Mouse (Mus musculus): Measurements from ENCODE around the gene Lrrc2.

GRCm38 (mm10) chr9:110916786-110917185 lies 34.6 kb upstream of the Lrrc2 start, which contains the start of gene Fam240a:
- TF ChIP-seq POLR2A (IDR thresholded peaks at IDR 0.05; ENCODE audit: low read depth, low read length) (no peak), CTCF (IDR thresholded peaks at IDR 0.05; ENCODE audit: borderline replicate concordance, insufficient read depth, low read length) (no peak)

All from embryonic fibroblast, embryonic 13.5 days (primary cell).